Mouse (Mus musculus) spleen, adult 2 months (tissue): Measurements from ENCODE around the gene Cab39. TPM values are rescaled to one million over a fixed set of nuclear protein-coding genes. Genes with fewer than 3 reads are reported as not detected.

Experiments used
- DNase-seq, 2 experiments: peaks; one replicate each; pipeline versions ENCODE4 v3.0.0 to v3.0.0-alpha.2; 2012 to 2021; ENCODE audit warnings: low spot score in 2 of 2, low read depth in 1 of 2
- H3K27ac ChIP-seq: fragments of 200-500 bp; 2 replicates; pipeline ENCODE4 v1.5.1; 2012; ENCODE audit warnings: low read length, inconsistent platforms; ENCODE audit not compliant: insufficient read depth
- H3K27me3 ChIP-seq: fragments of 200-500 bp; 2 replicates; pipeline ENCODE4 v1.6.1; 2012; ENCODE audit warnings: mild to moderate bottlenecking, moderate library complexity, low read length, inconsistent platforms; ENCODE audit not compliant: control insufficient read depth, insufficient read depth
- H3K36me3 ChIP-seq: fragments of 200-500 bp; 2 replicates; pipeline ENCODE4 v1.6.1; 2012; ENCODE audit warnings: mild to moderate bottlenecking, low read length, inconsistent platforms; ENCODE audit not compliant: control insufficient read depth, insufficient read depth
- H3K4me1 ChIP-seq: fragments of 200-500 bp; 2 replicates; pipeline ENCODE4 v1.6.1; 2011; ENCODE audit warnings: inconsistent platforms; ENCODE audit not compliant: control insufficient read depth, insufficient read depth, insufficient read length
- H3K4me3 ChIP-seq: fragments of 200-500 bp; 2 replicates; pipeline ENCODE4 v1.5.1; 2011; ENCODE audit warnings: mild to moderate bottlenecking, inconsistent platforms; ENCODE audit not compliant: insufficient read depth, insufficient read length; ENCODE audit errors: extremely low read depth
- CTCF ChIP-seq: fragments of 200-500 bp; IDR thresholded peaks from 2 replicates; pipeline ENCODE4 v1.5.1; 2011; ENCODE audit warnings: mild to moderate bottlenecking, inconsistent platforms; ENCODE audit not compliant: insufficient read depth, insufficient read length, insufficient replicate concordance; ENCODE audit errors: extremely low read depth
- POLR2A ChIP-seq: fragments of 200-500 bp; IDR thresholded peaks from 2 replicates; pipeline ENCODE4 v1.6.1; 2011; ENCODE audit warnings: low read depth, low read length, inconsistent platforms
- WGBS: fragments of 180-500 bp; shearing (Covaris S2); methylation state at CpG from one replicate; pipeline ENCODE4 v1.1.7; 2018; 5-methylcytosine and 5-hydroxymethylcytosine counted together
- polyA plus RNA-seq: library from polyadenylated mRNA; depleted of rRNA; stranded (reverse); fragments of >200 nt; gene quantifications from 2 replicates; pipeline ENCODE4 v1.2.3, GENCODE M21; 2012

The Cab39 gene
- polyA plus RNA-seq, 1 experiment: 25.0 TPM

DNA sequence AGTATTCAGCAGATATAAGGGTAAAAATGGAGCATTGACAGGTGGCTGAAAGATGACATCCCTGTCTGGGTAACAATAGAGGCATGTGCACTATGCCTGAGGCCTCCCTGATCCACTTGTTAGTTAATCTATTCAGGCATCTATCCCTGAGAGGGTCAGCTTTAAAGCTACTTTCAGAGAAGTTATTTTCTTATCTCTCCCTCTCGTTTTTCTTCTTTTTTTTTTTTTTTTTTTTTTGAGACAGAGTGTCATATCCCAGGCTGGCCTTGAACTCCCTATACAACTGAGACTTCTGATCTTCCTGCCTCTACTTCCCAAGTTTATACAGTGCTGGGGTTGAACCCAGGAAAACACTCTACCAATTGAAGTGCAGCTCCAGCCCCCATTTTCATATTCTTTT lies 25.5 kb upstream of the Cab39 start:
- no peak overlapping the region for H3K4me3 ChIP-seq

DNA sequence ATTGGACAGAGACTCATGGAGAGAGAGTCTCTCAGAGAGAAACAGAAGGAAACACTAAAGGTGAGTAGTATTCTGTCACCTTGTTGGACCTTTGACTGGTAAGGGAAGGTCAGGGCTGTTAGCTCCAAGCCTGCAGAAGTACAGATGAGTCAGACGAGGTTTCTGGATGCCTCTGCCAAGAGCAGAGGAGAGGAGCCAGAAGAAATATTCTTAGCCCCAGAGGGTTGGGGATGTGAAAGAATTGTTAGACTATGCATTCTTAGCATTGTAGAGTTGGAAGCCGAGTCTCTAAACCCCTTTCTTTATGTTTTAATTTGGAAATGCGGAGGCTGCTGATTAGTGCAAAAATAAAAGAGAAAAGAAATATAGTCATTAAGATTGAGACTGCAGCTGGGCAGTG lies 21.3 kb upstream of the Cab39 start:
- TF ChIP-seq POLR2A (no peak), CTCF (no peak)
- Histone ChIP-seq H3K4me3 (no peak overlapping the region), H3K27me3 (no peaks in the 10 kb centered on the region), H3K36me3 (no peaks in the 10 kb centered on the region), H3K4me1 (no peaks in the 10 kb centered on the region), H3K27ac (no peak overlapping the region)
- no peak for DNase-seq
- 80% methylated on average over 3 of the region's 3 CpGs for WGBS

More for the DNA sequence above, 25.5 kb upstream of the Cab39 start:
- Histone ChIP-seq H3K27ac (no peak overlapping the region), H3K27me3 (no peaks in the 10 kb centered on the region), H3K36me3 (no peaks in the 10 kb centered on the region), H3K4me1 (no peaks in the 10 kb centered on the region; the same call in 1 of the 2 replicates)
- no peak for TF ChIP-seq POLR2A
- no peak for TF ChIP-seq CTCF
- no peak for DNase-seq
- 57% methylated on average over 1 of the region's 1 CpGs for WGBS

GRCm38 (mm10) chr1:85775136-85775535 lies 18.1 kb upstream of the Cab39 start:
- WGBS: 80% methylated on average over 7 of the region's 7 CpGs
- no peak for TF ChIP-seq POLR2A
- TF ChIP-seq CTCF: no peak
- no peak for DNase-seq
- Histone ChIP-seq H3K27me3 (no peaks in the 10 kb centered on the region), H3K27ac (no peak overlapping the region), H3K4me3 (no peak overlapping the region), H3K4me1 (no peaks in the 10 kb centered on the region), H3K36me3 (no peaks in the 10 kb centered on the region)

GRCm38 (mm10) chr1:85776154-85776553 lies 17.1 kb upstream of the Cab39 start:
- WGBS: 83% methylated on average over 10 of the region's 10 CpGs
- no peak for DNase-seq
- Histone ChIP-seq H3K4me1 (no peaks in the 10 kb centered on the region), H3K27me3 (no peaks in the 10 kb centered on the region), H3K27ac (no peak overlapping the region), H3K4me3 (no peak overlapping the region), H3K36me3 (no peaks in the 10 kb centered on the region)
- TF ChIP-seq POLR2A: no peak
- no peak for TF ChIP-seq CTCF

- 85% methylated on average over 4 of the region's 4 CpGs for WGBS
- TF ChIP-seq CTCF (no peak), POLR2A (no peak)
- Histone ChIP-seq H3K4me3 (no peak within 1 kb of the TSS), H3K27me3 (no peaks in the 10 kb centered on the region), H3K4me1 (no peaks in the 10 kb centered on the region), H3K27ac (no peak within 1 kb of the TSS), H3K36me3 (no peaks in the 10 kb centered on the region)
- no peak for DNase-seq
Observed at GRCm38 (mm10) chr1:85778436-85778835, 14.8 kb upstream of the Cab39 start, which contains the start of gene A630001G21Rik. Gene A630001G21Rik (minus strand): TSS chr1:85778643.

DNA sequence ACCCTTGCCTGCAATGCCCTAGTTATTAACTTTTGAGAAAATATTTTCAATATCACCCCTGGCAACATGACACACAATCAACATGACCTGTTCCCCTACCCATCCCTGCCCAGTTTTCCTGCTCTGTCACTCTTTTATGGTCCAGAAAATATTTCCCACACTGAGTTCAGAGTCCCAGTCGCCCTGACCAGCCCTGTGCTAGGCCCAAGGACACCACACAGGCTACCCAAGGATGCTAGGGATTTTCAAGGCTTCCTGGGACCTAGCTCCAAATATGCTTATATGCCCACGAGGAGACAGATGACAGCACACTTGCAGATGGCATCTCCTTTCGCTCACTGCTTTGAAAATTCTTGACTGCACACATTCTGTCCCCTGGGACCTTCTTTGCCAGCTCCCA lies 14.2 kb upstream of the Cab39 start:
- H3K27me3 ChIP-seq: no peaks in the 10 kb centered on the region
- no peak for DNase-seq
- H3K4me3 ChIP-seq: no peak overlapping the region
- no peaks in the 10 kb centered on the region for H3K4me1 ChIP-seq
- no peak overlapping the region for H3K27ac ChIP-seq
- no peaks in the 10 kb centered on the region for H3K36me3 ChIP-seq
- 75% methylated on average over 3 of the region's 3 CpGs for WGBS
- no peak for TF ChIP-seq CTCF
- no peak for TF ChIP-seq POLR2A

DNA sequence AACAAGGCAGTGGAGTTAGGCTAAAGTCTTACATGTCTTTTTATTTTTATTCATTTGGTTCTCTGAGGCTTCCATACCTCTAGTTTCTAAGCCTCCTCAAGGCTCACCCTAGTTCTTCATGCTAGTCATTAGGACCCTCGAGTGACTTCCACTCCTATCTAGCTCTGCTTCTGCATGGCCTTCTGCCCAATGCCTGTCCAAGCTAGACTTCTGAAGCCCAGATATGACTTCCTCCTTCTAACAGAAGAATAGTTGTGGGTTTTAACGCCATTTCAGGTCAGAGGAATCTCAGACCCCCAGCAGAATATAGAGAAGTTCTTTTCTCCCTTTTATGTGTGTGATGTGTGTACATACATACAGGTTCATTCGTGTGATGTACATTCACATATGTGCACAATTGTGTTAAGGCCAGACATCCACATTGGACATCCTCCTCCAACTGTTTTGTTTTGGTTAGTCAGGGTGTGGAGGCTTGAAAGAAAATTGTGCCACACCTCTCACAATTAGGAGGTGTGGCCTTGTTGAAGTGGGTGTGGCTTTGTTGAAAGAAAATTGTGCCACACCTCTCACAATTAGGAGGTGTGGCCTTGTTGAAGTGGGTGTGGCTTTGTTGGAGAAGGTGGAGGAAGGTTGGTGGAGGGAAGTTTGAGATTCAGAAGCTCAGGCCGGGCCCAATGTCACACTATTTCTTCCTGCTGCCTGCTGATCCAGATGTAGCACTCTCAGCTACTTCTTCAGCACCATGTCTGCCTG lies 13.6 kb upstream of the Cab39 start:
- H3K36me3 ChIP-seq: no peaks in the 10 kb centered on the region
- DNase-seq: no peak
- 25% methylated on average over 4 of the region's 4 CpGs for WGBS
- no peak overlapping the region for H3K27ac ChIP-seq
- no peaks in the 10 kb centered on the region for H3K27me3 ChIP-seq
- TF ChIP-seq POLR2A (no peak), CTCF (no peak)
- H3K4me1 ChIP-seq: no peaks in the 10 kb centered on the region
- H3K4me3 ChIP-seq: no peak overlapping the region
